8 mouse cellular contexts compared by ENCODE assay signal in genomic region chr2:132253603-132254002, GRCm38 (mm10). TPM values are rescaled to one million over a fixed set of nuclear protein-coding genes. Genes with fewer than 3 reads are reported as not detected.
DNase-seq lines count a peak whose midpoint lies in the region; ATAC-seq and TF ChIP-seq lines count a peak whose summit lies in the region.

No protein-coding gene starts in this region.

- H3K79me2 ChIP-seq in MEL (ENCODE audit: control insufficient read depth, insufficient read depth, low read length, poor library complexity), result peaks cover 22% of the 10 kb centered on the region

- peak overlapping the region; percentile 73 for H3K9ac ChIP-seq in heart, embryonic 16.5 days (ENCODE audit: low read length)
- H3K9ac ChIP-seq in MEL (ENCODE audit: control insufficient read depth, low read depth, low read length, poor library complexity, severe bottlenecking), result peak overlapping the region; percentile 82
- peak overlapping the region; percentile 61 for H3K9ac ChIP-seq in hindbrain, embryonic 13.5 days
- H3K9ac ChIP-seq in midbrain, embryonic 13.5 days (replicated peaks), result peak overlapping the region; percentile 52

- H3K4me1 ChIP-seq in heart, embryonic 16.5 days (ENCODE audit: control insufficient read depth, insufficient read depth, low read length), result peaks cover 19% of the 10 kb centered on the region
- H3K4me1 ChIP-seq in MEL (ENCODE audit: control insufficient read depth in 1 of 2, insufficient read depth in 2 of 2, low read length in 2 of 2), result no peaks in the 10 kb centered on the region; a peak in 1 of 4 replicates
- H3K4me1 ChIP-seq in hindbrain, embryonic 13.5 days (replicated peaks), result peaks cover 17% of the 10 kb centered on the region
- peaks cover 24% of the 10 kb centered on the region for H3K4me1 ChIP-seq in midbrain, embryonic 13.5 days (replicated peaks)

- peak overlapping the region; percentile 74 for H3K4me2 ChIP-seq in heart, embryonic 16.5 days (ENCODE audit: low read depth, low read length)
- H3K4me2 ChIP-seq in hindbrain, embryonic 13.5 days, result peak overlapping the region; percentile 81
- peak overlapping the region; percentile 67 for H3K4me2 ChIP-seq in midbrain, embryonic 13.5 days (replicated peaks)

- peak overlapping the region; percentile 83 for H3K4me3 ChIP-seq in heart, embryonic 16.5 days (ENCODE audit: low read length)
- peak overlapping the region; percentile 64 to 73 for H3K4me3 ChIP-seq in MEL (ENCODE audit: control insufficient read depth in 1 of 2, insufficient read depth in 1 of 2, low read depth in 2 of 2, low read length in 2 of 2)
- peak overlapping the region; percentile 53 for H3K4me3 ChIP-seq in hindbrain, embryonic 13.5 days
- peak overlapping the region; percentile 54 for H3K4me3 ChIP-seq in midbrain, embryonic 13.5 days (replicated peaks)

- TF ChIP-seq EP300 in MEL (IDR thresholded peaks at IDR 0.05; ENCODE audit: low read depth in 1 of 2, low read length in 2 of 2), result no peak

- H3K27me3 ChIP-seq in heart, embryonic 16.5 days (ENCODE audit: control insufficient read depth, insufficient read depth, low read length), result no peaks in the 10 kb centered on the region
- H3K27me3 ChIP-seq in MEL (ENCODE audit: control insufficient read depth in 1 of 2, insufficient read depth in 2 of 2, low read length in 2 of 2), result no peaks in the 10 kb centered on the region
- H3K27me3 ChIP-seq in hindbrain, embryonic 13.5 days, result no peaks in the 10 kb centered on the region
- no peaks in the 10 kb centered on the region for H3K27me3 ChIP-seq in midbrain, embryonic 13.5 days

- no peak for ATAC-seq in heart, embryonic 16.5 days (replicated peaks; ENCODE audit: extremely low read depth, insufficient read depth, low FRiP score)
- ATAC-seq in hindbrain, embryonic 13.5 days (ENCODE audit: low FRiP score), result no peak
- no peak for ATAC-seq in midbrain, embryonic 13.5 days

- TF ChIP-seq CTCF in MEL (IDR thresholded peaks at IDR 0.05 in 2 of 3, conservative IDR thresholded peaks at IDR 0.05 in 1 of 3; ENCODE audit: control insufficient read depth in 1 of 3, insufficient read depth in 1 of 3, low read depth in 2 of 3, low read length in 3 of 3, poor library complexity in 1 of 3, severe bottlenecking in 1 of 3), result no peak

- no peak for DNase-seq in heart, postnatal 25 days (ENCODE audit: low spot score)
- peak; percentile 63 for DNase-seq in MEL (ENCODE audit: low read depth, low spot score)
- DNase-seq in cerebellum, adult 11 months, result no peak
- DNase-seq in left cerebral cortex, postnatal 10 days (ENCODE audit: extremely low spot score in 1 of 2, low spot score in 2 of 2), result no peak
- DNase-seq in spleen, postnatal 4 days (ENCODE audit: low spot score in 2 of 2), result no peak

- no peak for TF ChIP-seq POLR2A in MEL (IDR thresholded peaks at IDR 0.05; ENCODE audit: control insufficient read depth in 1 of 2, insufficient read depth in 1 of 2, low read depth in 1 of 2, low read length in 2 of 2, poor library complexity in 1 of 2)

- peaks cover 16% of the 10 kb centered on the region for H3K36me3 ChIP-seq in heart, embryonic 16.5 days (ENCODE audit: control insufficient read depth, insufficient read depth)
- peaks cover 10 to 32% of the 10 kb centered on the region in 2 experiments for H3K36me3 ChIP-seq in MEL (ENCODE audit: control insufficient read depth in 1 of 2, insufficient read depth in 2 of 2, low read length in 2 of 2)
- no peaks in the 10 kb centered on the region for H3K36me3 ChIP-seq in hindbrain, embryonic 13.5 days
- peaks cover 12% of the 10 kb centered on the region; the same call in 1 of the 2 replicates for H3K36me3 ChIP-seq in midbrain, embryonic 13.5 days

- no peak for TF ChIP-seq RAD21 in MEL (IDR thresholded peaks at IDR 0.05; ENCODE audit: low read depth, low read length)

- intact Hi-C loops in heart, postnatal 25 days (cut with DNase I), result loop anchor here (10.0 kb wide), 1 partner anchor 561 kb away; the partner anchor contains the start of genes Mcm8 and Trmt6
- intact Hi-C loops in left cerebral cortex, postnatal 10 days (cut with DNase I), result no loop called here

- peak overlapping the region; percentile 83 for H3K27ac ChIP-seq in heart, embryonic 16.5 days (ENCODE audit: low read length)
- H3K27ac ChIP-seq in MEL (ENCODE audit: control insufficient read depth, low read depth, low read length), result peak overlapping the region; percentile 89
- H3K27ac ChIP-seq in hindbrain, embryonic 13.5 days, result peak overlapping the region; percentile 60
- H3K27ac ChIP-seq in midbrain, embryonic 13.5 days, result no peak overlapping the region

- WGBS in heart, embryonic 16.5 days, result under 1% methylated on average over 7 of the region's 7 CpGs
- 1% methylated on average over 7 of the region's 7 CpGs for WGBS in hindbrain, embryonic 13.5 days
- under 1% methylated on average over 7 of the region's 7 CpGs for WGBS in midbrain, embryonic 13.5 days

- no peaks in the 10 kb centered on the region for H3K9me3 ChIP-seq in heart, embryonic 16.5 days (replicated peaks; ENCODE audit: control insufficient read depth, low read length)
- H3K9me3 ChIP-seq in MEL (replicated peaks; ENCODE audit: insufficient read depth, low read length), result no peaks in the 10 kb centered on the region
- no peaks in the 10 kb centered on the region for H3K9me3 ChIP-seq in hindbrain, embryonic 13.5 days
- no peaks in the 10 kb centered on the region for H3K9me3 ChIP-seq in midbrain, embryonic 13.5 days

TF ChIP-seq in MEL, 35 proteins besides CTCF, POLR2A, EP300 and RAD21:
- TF ChIP-seq MYB (IDR thresholded peaks at IDR 0.05; ENCODE audit: low read depth, low read length), result no peak
- no peak for TF ChIP-seq POLR2AphosphoS5 (IDR thresholded peaks at IDR 0.05; ENCODE audit: borderline replicate concordance, low read depth, low read length)
- TF ChIP-seq MAZ (IDR thresholded peaks at IDR 0.05; ENCODE audit: low read depth, low read length), result peak; percentile 43; the same call in 1 of the 2 replicates
- TF ChIP-seq TCF12 (IDR thresholded peaks at IDR 0.05; ENCODE audit: low read depth, low read length), result no peak

RNA-seq across cellular contexts. Expression of gene Pcna, which starts 0.5 kb away (rescaled TPM):
- 151 and 206 TPM in 2 replicates for polyA plus RNA-seq in heart, embryonic 16.5 days (2015; fragmentation: Nextera tagmentation; extraction: Ambion mirVana)
- 10 to 100 TPM; 37.5 to 40.9 TPM for total RNA-seq in heart, postnatal 25 days (2021)
- 398 and 427 TPM in 2 replicates for total RNA-seq in MEL (2012; rRNA removed)
- polyA plus RNA-seq in MEL (2012; ENCODE audit: insufficient read depth in 1 of 2, insufficient read length in 2 of 2, low read depth in 1 of 2, low replicate concordance in 2 of 2, missing spikeins in 1 of 2), result 100 to 1,000 TPM; 308 to 541 TPM
- 115 and 119 TPM in 2 replicates for polyA plus RNA-seq in hindbrain, embryonic 13.5 days (2015; fragmentation: Nextera tagmentation; extraction: Ambion mirVana)
- 157 and 166 TPM in 2 replicates for polyA plus RNA-seq in midbrain, embryonic 13.5 days (2015; fragmentation: Nextera tagmentation; extraction: Ambion mirVana)
- 10 to 100 TPM; 57.1 to 61.2 TPM for total RNA-seq in left cerebral cortex, postnatal 10 days (2021)

RNA-seq across cellular contexts. Expression of gene Tmem230, which starts 6.0 kb away (rescaled TPM):
- polyA plus RNA-seq in heart, embryonic 16.5 days (2015; fragmentation: Nextera tagmentation; extraction: Ambion mirVana), result 37.3 and 46.5 TPM in 2 replicates
- 10 to 100 TPM; 22.6 to 23.9 TPM for total RNA-seq in heart, postnatal 25 days (2021)
- 8.3 and 9.1 TPM in 2 replicates for total RNA-seq in MEL (2012; rRNA removed)
- 10 to 100 TPM in 1 of 2 experiments, not detected in 1; 21.5 TPM for polyA plus RNA-seq in MEL (2012; ENCODE audit: insufficient read depth in 1 of 2, insufficient read length in 2 of 2, low read depth in 1 of 2, low replicate concordance in 2 of 2, missing spikeins in 1 of 2)
- polyA plus RNA-seq in hindbrain, embryonic 13.5 days (2015; fragmentation: Nextera tagmentation; extraction: Ambion mirVana), result 50.4 TPM in 2 replicates
- polyA plus RNA-seq in midbrain, embryonic 13.5 days (2015; fragmentation: Nextera tagmentation; extraction: Ambion mirVana), result 53.9 TPM in 2 replicates
- total RNA-seq in left cerebral cortex, postnatal 10 days (2021), result 10 to 100 TPM; 27.0 to 30.2 TPM

RNA-seq across cellular contexts. Expression of gene Cds2, which starts 9.3 kb away (rescaled TPM):
- polyA plus RNA-seq in heart, embryonic 16.5 days (2015; fragmentation: Nextera tagmentation; extraction: Ambion mirVana), result 24.6 and 28.2 TPM in 2 replicates
- 10 to 100 TPM; 78.3 to 96.3 TPM for total RNA-seq in heart, postnatal 25 days (2021)
- total RNA-seq in MEL (2012; rRNA removed), result 8.8 and 10.3 TPM in 2 replicates
- 10 to 100 TPM in 1 of 2 experiments, not detected in 1; 28.5 TPM for polyA plus RNA-seq in MEL (2012; ENCODE audit: insufficient read depth in 1 of 2, insufficient read length in 2 of 2, low read depth in 1 of 2, low replicate concordance in 2 of 2, missing spikeins in 1 of 2)
- polyA plus RNA-seq in hindbrain, embryonic 13.5 days (2015; fragmentation: Nextera tagmentation; extraction: Ambion mirVana), result 34.6 and 39.3 TPM in 2 replicates
- 24.4 and 28.4 TPM in 2 replicates for polyA plus RNA-seq in midbrain, embryonic 13.5 days (2015; fragmentation: Nextera tagmentation; extraction: Ambion mirVana)
- 100 to 1,000 TPM; 182 to 191 TPM for total RNA-seq in left cerebral cortex, postnatal 10 days (2021)
